Mouse (Mus musculus): Measurements from ENCODE around the gene Btrc.
"Not testable (repeated sequence)": the region's sequence is repeated elsewhere in the genome, so short reads cannot be mapped to it uniquely, and the experiment has no call there.

The Btrc gene

DNA sequence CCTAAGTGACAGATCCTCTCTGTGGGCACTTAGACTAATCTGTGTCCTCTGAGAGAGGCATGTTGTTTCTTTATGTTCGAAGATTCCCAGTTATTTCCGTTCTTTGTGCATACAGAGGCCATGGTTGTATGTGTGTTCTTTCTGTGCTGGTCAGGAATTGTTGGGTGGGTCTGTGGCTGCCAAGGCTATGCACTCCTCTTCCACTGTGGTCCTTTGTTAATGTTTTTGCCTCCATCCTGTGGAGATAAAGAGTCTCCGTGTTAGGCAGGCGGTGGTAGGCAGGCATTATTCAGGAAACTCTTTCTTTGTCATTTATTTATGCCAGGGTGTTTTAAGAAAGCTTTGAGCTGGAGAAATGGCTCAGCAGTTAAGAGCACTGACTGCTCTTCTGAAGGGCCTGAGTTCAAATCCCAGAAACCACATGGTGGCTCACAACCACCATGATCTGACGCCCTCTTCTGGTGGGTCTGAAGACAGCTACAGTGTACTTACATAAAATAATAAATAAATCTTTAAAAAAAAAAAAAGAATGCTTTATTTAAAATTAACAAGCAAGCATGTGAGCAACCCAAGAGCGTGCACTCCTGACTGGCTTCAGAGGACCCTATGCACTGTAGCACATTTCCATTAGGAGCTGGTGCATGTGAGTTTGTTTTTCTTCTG, 67.6 kb downstream of the Btrc start:
- DNase-seq (ENCODE audit: low spot score): no peak

GRCm38 (mm10) chr19:45432351-45432750, 68.8 kb downstream of the Btrc start:
- no peak for DNase-seq (ENCODE audit: low spot score)

GRCm38 (mm10) chr19:45436019-45436418, 72.5 kb downstream of the Btrc start:
- DNase-seq (ENCODE audit: low spot score): not testable (repeated sequence)

DNA sequence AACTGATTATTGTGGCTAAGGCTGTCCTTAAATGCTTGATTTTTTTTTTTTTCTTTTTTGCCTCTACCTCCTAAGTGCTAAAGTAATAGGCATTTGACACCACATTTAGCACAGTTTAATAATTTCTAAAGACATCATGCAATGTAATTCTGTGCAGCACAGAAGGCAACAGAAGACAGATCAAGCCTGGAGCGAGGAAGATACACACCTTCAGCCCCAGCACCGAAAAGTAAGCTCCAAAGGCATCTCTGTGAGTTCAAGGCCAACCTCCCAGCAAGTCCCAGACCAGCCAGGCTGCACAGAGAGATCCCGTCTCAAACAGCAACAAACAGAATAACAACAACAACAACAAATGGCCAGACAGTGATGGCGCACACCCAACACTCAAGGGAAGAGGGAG, 73.6 kb downstream of the Btrc start:
- DNase-seq (ENCODE audit: low spot score): no peak

- DNase-seq (ENCODE audit: low spot score): no peak
Measured at GRCm38 (mm10) chr19:45438191-45438590, 74.7 kb downstream of the Btrc start.

GRCm38 (mm10) chr19:45438928-45439846, 75.7 kb downstream of the Btrc start:
- no peak for DNase-seq (ENCODE audit: low spot score)

DNA sequence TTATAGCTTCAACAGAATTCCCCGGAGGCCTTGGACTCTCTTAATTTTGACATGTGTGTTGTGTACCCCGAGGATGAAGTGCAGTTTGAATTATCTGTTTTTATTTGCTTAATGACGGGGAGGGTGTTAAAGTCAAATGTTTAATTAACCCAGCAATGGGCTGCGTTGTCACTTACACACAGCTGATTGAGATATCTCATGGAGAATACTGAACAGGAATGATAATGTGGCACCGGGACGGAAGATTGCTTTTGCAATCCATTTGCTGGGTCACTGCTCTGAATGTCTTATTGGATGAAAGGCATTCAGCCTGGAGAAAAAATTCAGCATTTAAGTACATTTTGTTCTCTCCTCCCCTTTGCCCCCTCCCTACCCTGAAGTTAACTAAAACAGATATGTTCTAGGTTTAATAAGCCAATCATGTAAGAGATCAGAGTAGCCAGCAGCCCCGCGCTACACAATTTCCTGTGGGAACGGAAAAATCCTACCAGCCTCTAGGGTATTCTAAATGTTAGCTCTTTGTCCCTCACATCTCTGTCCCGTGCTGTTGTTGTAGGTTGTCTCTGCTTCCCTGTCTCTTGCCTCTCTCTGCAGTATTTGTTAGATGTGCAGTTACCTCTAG, 77.1 kb downstream of the Btrc start:
- DNase-seq (ENCODE audit: low spot score): no peak

DNA sequence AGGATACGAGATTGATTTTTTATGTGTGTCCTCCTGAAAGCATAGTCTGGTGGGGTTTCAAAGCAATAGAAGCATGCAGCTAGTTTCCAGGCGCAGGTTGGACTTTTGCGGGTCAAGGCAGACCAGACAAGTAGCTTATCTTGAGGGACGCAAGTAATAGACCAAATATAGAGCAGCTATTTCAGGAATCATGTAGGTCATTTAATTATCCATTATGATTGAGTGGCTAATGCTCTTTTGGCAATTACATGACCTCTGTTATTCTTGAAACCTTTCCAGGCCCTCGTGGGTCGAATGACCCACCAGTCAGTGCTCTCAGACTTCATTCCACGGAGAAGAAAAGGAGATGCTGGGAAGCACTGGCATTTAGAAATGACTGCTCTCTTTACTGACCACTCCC, 78.2 kb downstream of the Btrc start:
- DNase-seq (ENCODE audit: low spot score): no peak

DNA sequence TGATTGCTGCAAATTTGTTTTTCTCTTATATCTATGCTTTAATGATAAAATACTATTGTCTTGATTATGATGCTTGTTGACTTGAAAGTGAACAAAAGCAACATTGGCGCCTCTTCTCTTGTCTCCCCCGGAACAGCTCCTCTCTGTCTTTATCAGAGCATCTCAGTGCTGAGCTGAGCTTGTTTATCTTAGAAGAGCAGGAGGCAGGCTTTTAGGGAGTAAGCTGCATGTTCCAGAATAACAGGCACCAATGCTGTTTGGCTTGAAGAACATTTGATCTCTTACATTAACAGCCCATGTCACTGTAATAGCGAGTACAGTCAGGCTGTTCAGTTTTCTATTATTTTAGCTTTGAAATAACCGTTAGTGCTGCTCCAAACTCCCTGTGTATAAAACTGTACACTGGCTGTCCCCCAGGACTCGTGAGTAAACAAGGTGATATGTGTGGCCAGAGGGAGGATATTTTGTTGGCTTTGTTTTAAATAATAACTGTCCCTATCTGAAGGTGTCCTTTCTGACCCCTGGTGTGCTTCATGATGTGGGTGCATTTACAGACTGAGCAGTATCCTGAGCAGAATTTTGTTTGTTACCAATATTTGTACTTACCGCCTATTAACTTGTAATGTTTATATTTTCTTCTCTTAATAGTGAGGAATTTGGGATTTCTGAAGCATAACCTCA, 81.9 kb downstream of the Btrc start:
- DNase-seq (ENCODE audit: low spot score): no peak

- DNase-seq (ENCODE audit: low spot score): no peak
Measured at GRCm38 (mm10) chr19:45446631-45447030, 83.1 kb downstream of the Btrc start.

GRCm38 (mm10) chr19:45447222-45447621, 83.7 kb downstream of the Btrc start:
- DNase-seq (ENCODE audit: low spot score): no peak

- no peak for DNase-seq (ENCODE audit: low spot score)
Measured at GRCm38 (mm10) chr19:45447886-45448285, 84.4 kb downstream of the Btrc start.

- no peak for DNase-seq (ENCODE audit: low spot score)
Measured at GRCm38 (mm10) chr19:45454391-45454790, 90.9 kb downstream of the Btrc start.

- no peak for DNase-seq (ENCODE audit: low spot score)
Measured at GRCm38 (mm10) chr19:45456896-45457295, 93.4 kb downstream of the Btrc start.

GRCm38 (mm10) chr19:45458702-45459101, 95.2 kb downstream of the Btrc start:
- no peak for DNase-seq (ENCODE audit: low spot score)

DNA sequence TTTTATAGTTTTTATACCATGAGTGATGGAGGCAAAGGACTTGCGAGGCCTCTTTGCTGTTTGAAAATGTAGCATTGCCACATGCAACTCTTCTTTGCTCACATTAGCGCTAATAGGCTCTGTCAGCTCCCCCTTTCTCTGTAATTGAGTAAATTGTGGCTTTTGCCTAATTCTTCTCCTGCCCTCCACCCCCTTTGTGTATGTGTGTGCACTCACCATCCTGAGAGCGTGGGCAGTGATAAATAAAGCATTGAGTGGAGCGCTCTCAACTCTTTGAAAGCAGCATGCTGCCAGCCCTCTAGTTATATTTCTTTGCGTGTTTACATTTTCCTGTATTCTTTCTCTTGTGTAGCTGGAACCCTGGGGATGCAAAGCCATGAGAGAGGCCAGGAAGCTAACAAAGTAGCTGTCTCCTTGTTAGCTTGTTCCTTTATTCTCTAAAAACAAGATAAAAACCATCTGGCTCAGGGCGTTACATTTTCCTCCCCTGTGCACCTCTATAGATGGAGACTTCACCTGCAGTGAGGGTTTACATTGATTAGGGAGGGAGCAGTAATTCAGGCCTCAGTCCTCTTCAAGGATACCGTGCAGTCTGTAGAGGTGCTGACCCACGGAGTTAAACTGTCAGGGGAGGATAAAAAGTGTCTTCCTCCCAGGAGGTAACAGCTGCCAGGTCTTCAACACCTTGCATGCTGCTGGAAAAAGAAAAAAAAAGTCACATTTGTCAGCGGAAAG, 96.6 kb downstream of the Btrc start:
- no peak for DNase-seq (ENCODE audit: low spot score)

DNA sequence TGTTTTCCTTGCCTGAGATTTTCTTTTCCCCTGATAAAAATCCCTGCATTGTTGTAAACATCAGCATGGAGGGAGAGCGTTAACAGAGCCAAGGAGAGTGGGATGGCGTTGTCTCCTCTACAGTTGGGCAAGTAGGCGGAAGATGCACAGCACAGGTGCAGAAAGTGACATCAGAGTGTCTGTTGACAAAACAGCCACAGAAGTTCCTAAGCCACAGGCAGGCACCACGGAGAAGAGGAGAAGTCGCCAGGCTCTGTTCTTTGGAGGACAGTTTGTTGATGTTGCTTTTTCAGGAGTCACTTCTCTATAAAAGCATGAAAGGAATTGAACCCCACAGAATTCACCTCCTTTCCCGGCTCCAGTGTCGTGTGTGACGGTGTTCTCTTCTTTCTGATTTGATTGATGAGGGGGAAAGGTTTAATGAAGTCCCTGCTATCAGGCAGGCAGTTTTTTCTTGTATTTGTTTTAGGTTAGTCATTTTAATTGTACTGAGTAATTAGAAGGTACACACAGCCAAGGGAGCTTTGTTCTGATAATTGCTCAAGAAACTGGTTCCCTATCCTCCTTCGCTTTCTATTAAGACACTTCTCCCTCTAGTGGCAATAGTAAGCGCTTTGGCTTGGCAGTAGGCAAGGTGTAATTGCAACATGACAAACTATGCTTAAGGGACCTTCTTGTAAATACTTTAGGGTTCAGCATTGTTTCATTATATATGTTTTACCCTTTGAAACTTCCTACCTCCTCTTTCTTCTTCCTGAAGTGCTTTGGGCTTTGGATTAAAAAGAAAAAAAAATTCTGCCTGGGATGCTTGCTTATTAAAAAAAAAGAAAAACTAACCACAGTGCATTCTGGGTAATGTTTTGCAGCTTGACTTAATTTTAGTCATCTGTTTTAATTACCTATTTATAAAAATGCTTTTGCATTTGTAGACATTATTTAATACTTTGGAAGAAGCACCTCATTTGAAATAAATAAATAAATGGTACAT, 97.5 kb downstream of the Btrc start:
- DNase-seq (ENCODE audit: low spot score): no peak

GRCm38 (mm10) chr19:45469760-45470159, 106.2 kb downstream of the Btrc start:
- no peak for DNase-seq (ENCODE audit: low spot score)

DNA sequence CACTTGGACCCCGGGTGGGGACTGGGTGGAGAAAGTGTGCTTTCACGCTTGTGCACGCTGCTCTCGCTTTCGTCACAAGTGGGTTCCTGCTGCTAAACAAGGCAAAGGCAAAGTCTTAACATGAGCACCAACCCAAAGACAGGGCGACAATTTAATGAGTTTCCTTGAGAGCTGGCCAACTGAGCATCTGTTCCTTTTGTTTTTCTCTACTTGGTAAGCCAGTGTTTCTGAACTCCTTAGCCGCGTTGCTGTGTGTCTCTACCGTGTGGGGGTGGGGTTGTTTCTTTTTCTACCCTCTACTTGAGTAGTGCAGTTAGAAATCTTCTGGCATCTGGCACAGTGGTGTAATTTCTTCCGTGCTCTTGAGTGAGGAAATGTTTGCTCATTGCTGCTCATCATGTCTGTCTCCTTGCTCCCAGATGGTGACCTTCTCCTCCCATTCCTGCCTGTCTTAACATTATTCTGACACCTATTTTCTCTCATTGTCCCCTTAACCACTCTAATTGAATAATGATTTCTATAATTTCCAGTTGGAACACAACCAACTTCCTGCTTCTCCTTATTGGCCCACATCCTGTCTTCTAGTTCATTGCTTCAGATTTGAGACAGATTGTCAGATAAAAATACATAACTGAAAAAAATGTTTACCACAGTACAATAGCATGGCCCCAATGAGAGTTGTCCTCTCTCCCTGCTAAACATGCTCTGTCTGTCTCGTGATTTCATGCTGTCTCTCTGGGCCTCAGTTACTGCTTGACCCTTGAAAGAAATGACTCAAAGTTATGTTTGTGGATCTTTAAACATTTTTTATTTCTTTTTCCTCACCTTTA, 109.4 kb downstream of the Btrc start:
- no peak for DNase-seq (ENCODE audit: low spot score)

GRCm38 (mm10) chr19:45474686-45475085, 111.2 kb downstream of the Btrc start:
- no peak for DNase-seq (ENCODE audit: low spot score)
